Mouse (Mus musculus) gastrocnemius, adult 2 months (tissue): ENCODE results near the gene Capn12. TPM values are rescaled to one million over a fixed set of nuclear protein-coding genes. Genes with fewer than 3 reads are reported as not detected.
"Not testable (repeated sequence)": the region's sequence is repeated elsewhere in the genome, so short reads cannot be mapped to it uniquely, and the experiment has no call there.

ENCODE experiments used
- DNase-seq: peaks from one replicate; pipeline ENCODE4 v3.0.0; 2022
- H3K27ac ChIP-seq: fragments of 200-600 bp; 2 replicates; pipeline ENCODE4 v1.8.1; 2022; ENCODE audit warnings: mild to moderate bottlenecking
- H3K4me3 ChIP-seq: fragments of 200-600 bp; 2 replicates; pipeline ENCODE4 v1.8.1; 2022; ENCODE audit warnings: mild to moderate bottlenecking, moderate library complexity
- CTCF ChIP-seq: fragments of 200-600 bp; IDR thresholded peaks from 2 replicates; pipeline ENCODE4 v1.8.1; 2022; ENCODE audit warnings: antibody characterized with exemption, mild to moderate bottlenecking, moderate library complexity
- intact Hi-C: fragments of 180-260 bp; cut with DNase I; formaldehyde crosslinking; loops from one replicate; pipeline ENCODE4 v1.15.1; 2025
- total RNA-seq, 2 experiments: library from RNA; stranded (reverse); gene quantifications; 2 replicates each; pipeline ENCODE4 v1.2.3; 2021

Gene Capn12
- total RNA-seq, 2 experiments from 2014 or later: 0.15 to 0.28 TPM

DNA sequence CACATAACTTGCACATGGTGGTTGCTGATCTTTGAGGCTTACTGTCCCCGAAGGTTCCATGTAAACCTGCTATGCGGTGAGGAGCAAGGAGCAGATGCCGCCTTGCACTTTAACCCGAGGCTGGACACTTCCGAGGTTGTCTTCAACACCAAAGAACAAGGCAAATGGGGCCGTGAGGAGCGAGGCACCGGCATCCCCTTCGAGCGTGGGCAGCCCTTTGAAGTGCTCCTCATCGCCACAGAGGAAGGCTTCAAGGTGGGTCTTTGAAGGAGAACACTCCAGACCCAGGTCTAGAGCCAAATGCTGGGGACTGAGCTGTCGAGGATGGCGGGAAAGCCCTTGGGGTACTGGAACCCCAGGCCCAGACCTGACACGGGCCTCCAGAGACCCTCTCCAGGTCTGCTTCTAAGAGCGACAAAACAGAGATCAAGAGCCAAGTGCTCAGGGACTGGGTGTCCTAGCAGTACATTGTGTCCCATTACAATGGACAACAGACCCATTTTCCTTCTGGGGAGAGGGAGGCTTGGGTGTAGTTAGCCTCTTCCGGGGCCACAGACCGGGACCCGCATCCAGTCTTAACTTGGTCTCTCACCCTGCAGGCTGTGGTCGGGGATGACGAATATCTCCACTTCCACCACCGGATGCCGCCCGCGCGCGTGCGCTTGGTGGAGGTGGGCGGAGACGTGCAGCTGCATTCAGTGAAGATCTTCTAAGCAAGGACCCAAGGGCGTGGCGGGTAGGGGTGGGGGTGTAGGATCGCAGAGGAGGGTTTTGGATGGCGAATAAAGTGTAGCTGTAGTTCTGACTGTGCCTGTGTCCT, 15.5 kb upstream of the Capn12 start:
- intact Hi-C loops: loop anchor here (1.0 to 5.0 kb wide), 2 partner anchors 38 to 64 kb away; partner anchors contain the start of gene Ech1
- TF ChIP-seq CTCF: 0 out of 2 replicates have a peak, but pooled peaks have one; percentile 2
- Histone ChIP-seq H3K4me3 (peak overlapping the region; percentile 54), H3K27ac (peak overlapping the region; percentile 61)
- peak; percentile 85 for DNase-seq

DNA sequence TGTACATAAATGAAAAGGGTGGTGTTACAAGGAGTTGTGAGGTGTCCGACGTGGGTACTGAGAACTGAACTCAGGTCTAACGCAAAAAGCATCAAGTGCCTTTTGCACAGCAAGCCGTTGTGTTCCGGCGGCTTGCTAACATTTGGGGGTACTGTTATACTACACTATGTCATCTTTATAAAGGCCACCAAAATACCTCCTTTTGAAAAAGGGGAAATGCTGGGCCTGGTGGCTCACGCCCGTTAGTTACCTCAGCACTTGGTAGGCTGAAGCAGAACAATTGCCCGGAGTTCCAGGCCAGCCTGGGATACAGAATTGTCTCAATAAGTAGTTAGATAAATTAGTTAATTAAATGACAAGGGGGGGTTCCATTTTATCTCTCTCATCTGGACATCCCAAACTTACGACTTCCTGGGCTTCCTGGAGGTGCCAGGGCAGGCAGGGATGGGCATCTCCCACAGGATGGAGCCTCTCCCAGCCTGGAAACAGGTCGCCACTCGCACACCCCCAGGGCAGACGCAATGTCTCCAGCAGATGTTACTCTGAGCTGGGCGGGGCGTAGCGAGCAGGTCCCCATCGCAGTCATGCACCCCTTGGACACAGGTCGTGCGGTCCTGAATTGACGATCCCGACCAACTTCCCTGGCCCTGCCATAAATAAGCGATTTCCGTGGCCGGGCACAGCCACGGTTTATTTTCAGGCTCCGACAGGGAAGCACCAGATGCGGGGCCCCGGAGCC, 14.3 kb upstream of the Capn12 start:
- TF ChIP-seq CTCF: no peak
- intact Hi-C loops: loop anchor here (1.0 to 5.0 kb wide), 3 partner anchors 40 to 87 kb away; partner anchors contain the start of gene Ech1
- no peak for DNase-seq
- H3K4me3 ChIP-seq: peak overlapping the region; percentile 68
- peak overlapping the region; percentile 87 for H3K27ac ChIP-seq

DNA sequence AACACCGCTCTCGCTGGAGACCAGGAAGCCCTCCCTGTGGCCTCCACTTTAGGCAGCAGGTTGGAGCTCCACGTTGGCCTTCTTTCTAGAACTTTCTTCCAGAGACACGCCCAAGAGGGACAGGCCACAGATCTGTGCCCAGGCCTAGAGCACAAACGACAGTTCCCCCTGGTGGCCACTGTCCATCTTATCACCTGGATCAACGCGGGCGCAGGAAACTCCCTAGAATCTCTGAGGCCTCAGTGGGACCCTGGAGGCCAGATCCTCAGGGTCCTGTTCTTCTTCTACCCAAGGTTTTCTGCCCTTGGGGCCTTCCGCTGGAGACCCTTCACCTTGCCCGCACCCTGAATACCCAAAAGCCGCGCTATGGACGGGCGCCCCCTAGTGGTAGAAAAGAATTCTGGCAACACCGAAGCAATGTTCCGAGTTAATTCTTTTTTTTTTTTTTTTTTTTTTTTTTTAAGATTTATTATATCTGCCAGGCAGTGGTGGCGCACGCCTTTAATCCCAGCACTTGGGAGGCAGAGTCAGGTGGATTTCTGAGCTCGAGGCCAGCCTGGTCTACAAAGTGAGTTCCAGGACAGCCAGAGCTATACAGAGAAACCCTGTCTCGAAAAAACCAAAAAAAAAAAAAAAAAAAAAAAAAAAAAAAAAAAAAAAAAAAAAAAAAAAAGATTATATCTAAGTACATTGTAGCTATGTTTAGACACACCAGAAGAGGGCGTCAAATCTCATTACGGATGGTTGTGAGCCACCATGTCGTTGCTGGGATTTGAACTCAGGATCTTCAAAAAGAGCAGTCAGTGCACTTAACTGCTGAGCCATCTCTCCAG, 13.5 kb upstream of the Capn12 start:
- DNase-seq: peak; percentile 84
- intact Hi-C loops: loop anchor here (1.0 to 5.0 kb wide), 3 partner anchors 40 to 87 kb away; partner anchors contain the start of gene Ech1
- Histone ChIP-seq H3K27ac (peak overlapping the region; percentile 87), H3K4me3 (peak overlapping the region; percentile 68)
- peak; percentile 78 for TF ChIP-seq CTCF

DNA sequence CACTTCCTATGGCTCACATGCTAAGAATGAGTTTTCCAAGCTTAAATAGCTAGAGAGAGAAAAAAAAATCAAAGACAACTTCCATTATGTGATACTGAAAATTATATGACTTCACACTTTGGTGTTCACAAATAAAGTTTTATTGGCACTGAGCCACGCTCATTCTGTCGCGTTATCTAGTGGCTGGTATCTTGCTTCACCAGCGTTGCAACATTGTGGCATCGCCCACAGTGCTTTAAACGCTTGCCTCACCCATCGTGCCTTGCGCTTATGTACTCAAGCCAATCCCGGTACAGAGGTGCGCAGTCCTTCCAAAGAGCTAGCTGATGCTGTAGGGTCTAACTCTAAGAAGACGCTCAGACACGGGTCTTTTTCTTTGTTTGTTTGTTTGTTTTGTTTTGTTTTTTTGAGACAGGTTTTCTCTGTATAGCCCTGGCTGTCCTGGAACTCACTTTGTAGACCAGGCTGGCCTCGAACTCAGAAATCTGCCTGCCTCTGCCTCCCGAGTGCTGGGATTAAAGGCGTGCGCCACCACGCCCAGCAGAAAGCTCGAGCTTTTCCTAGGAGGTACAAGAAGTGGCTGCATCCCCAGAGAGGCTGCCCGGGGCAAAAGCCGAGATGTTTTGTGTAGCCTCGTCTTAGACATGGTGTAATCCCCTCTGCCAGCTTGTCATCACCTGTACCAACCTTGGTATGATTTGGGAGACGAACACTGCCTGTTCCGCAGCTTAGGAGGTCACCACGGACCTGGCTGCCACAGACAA, 10.1 kb upstream of the Capn12 start:
- TF ChIP-seq CTCF: no peak
- Histone ChIP-seq H3K27ac (no peak overlapping the region), H3K4me3 (no peak overlapping the region)
- intact Hi-C loops: no loop called here
- no peak for DNase-seq

DNA sequence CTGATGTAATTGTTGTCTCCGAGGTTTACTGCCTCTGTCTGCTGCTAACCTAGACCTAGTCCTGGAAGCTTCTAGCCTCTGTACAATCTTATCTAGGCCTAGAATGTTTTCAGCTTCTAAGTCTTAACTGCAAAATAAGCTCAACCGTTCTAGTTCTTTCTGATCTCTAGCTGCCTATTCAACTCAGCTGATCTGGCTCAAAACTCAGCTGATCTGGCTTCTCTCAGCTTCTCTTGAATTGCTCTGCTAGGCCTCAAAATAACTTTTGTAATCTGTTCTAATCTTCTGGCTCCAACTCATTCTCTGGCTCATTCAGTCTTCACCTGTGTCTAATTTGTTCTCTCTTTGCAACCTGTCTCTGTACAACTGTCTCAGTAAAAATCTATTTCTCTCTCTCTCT, 6.7 kb upstream of the Capn12 start:
- no peak for TF ChIP-seq CTCF
- H3K4me3 ChIP-seq: no peak overlapping the region
- no peak for DNase-seq
- no peak overlapping the region for H3K27ac ChIP-seq
- intact Hi-C loops: no loop called here

DNA sequence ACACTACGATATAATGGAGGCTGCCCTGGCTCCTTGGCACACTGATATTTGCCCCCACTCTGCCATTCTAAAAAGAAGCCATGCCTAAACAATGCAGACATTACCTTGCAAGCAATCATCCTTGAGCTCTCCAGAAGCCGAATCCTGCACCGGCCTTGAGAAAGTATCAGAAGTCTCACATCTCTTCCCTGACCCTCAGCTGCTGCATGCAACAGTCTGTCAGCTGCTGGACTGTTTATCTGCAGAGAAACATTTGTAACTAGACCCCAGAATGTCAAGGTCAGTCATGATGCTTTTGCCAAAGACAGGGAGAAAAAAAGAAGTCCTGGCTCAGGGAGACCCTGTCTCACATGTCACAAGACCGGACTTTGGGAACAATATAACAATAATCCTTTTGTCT, 5.1 kb upstream of the Capn12 start:
- TF ChIP-seq CTCF: no peak
- H3K27ac ChIP-seq: no peak overlapping the region
- no peak for DNase-seq
- no peak overlapping the region for H3K4me3 ChIP-seq
- intact Hi-C loops: no loop called here

DNA sequence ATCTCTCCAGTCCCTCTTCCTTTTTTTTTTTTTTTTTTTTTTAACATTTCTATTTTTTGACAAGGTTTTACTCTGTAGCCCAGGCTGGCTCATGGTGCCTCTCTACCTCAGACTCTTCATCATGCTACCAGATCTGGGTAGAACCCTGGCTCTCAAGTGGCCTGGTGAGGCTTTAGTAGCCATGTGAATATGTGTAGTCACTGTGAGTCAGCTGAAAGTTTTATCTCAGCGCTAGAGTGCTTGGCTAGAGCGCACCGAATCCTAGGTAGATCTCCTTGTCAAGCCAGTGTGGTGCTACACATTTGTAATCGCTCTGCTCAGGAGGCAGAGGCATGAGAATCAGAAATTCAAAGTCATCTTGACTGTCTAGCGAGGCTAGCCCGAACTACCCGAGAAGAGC, 4.1 kb upstream of the Capn12 start:
- DNase-seq: no peak
- intact Hi-C loops: no loop called here
- TF ChIP-seq CTCF: no peak
- H3K4me3 ChIP-seq: no peak overlapping the region
- H3K27ac ChIP-seq: peak overlapping the region; percentile 53

DNA sequence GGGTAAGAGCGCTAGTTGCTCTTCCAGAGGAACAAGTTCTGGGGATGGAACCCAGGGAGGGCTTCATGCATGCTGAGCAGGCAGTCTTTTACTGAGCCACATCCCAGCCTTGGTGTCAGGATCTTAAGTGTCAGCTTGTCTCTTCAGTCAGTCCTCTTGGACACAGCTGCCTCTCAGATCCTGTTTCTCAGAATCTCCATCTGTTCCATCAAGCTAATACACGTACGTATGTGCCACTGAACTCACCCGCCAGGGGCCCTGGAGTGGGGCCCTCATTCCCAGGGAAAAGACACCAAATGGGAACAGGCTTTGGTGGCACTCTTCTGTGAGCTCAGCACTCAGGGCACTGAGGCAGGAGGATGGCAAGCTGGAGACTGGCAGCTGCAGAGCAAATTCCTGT, 3.4 kb upstream of the Capn12 start:
- H3K27ac ChIP-seq: peak overlapping the region; percentile 53
- H3K4me3 ChIP-seq: no peak overlapping the region
- DNase-seq: peak; percentile 51
- no peak for TF ChIP-seq CTCF
- intact Hi-C loops: no loop called here

DNA sequence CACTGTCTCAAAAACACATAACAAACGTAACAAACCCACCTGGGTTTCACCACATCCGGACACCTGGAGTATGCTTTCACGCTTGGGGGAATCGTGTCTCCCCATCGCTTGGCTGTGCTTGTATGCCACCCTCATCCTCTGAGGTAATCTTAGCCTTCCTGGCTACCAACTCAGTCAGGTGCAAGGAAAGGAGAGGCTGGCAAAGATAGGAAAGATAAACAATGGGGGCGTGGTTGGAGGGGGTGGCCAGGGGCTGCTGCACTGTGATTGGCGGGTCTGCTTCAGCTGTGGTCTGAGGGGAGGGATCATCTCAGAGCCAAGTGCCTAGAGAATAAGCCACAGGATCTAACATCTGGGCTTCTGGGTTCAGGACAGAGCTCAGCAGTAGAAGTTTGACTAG, 1.6 kb upstream of the Capn12 start:
- intact Hi-C loops: no loop called here
- H3K4me3 ChIP-seq: no peak overlapping the region
- H3K27ac ChIP-seq: no peak overlapping the region
- no peak for DNase-seq
- TF ChIP-seq CTCF: no peak

DNA sequence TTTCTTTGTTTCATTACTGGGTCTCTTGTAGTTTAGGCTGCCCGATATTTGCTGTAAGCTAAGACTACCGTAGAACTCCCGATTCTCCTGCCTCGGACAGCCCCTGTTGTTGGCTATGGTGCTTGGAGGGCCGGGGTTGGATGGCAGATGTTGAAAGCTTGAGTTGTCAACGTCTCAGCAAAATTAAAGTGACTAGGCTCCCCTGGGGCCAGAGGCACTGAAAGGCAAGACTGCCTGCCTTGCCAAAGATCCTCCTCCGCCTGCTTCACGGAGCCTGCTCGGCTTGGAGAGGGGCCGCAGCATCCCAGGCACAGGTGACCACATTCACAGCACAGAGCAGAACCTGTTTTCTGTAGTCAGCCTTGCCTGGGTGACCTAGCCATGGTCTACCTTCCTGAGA, 668 bp upstream of the Capn12 start:
- DNase-seq: no peak
- intact Hi-C loops: no loop called here
- Histone ChIP-seq H3K27ac (no peak overlapping the region), H3K4me3 (no peak overlapping the region)
- TF ChIP-seq CTCF: no peak

DNA sequence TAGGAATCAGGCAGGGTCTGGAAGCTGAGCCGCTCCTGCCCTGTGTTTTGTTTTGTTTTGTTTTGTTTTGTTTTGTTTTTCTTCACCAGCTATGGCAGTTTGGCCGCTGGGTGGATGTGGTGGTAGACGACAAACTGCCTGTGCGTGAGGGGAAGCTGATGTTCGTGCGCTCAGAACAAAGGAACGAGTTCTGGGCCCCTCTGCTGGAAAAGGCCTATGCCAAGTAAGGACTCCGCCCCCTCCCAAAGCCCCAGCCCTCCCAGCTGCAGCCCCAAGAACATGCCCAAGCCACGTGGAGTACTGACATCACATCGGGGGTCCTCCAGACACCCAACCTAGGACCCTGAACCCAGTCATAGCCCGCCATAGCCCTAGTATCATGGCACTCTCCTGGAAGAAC, 1.8 kb downstream of the Capn12 start:
- TF ChIP-seq CTCF: no peak
- Histone ChIP-seq H3K27ac (no peak overlapping the region), H3K4me3 (no peak overlapping the region)
- DNase-seq: no peak
- intact Hi-C loops: no loop called here

DNA sequence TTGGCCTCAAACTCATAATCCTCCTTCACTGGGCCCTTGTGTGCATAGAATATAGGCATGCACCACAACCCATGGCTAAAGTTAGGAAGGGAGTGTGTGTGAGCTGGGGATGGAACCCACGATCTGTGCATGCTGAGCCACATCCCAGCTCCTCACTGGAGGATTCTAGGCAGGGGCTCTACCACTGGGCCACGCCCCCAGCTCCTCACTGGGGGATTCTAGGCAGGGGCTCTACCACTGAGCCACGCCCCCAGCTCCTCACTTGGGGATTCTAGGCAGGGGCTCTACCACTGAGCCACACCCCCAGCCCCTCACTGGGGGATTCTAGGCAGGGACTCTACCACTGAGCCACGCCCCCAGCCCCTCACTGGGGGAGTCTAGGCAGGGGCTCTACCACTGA, 2.5 kb downstream of the Capn12 start:
- H3K4me3 ChIP-seq, H3K27ac ChIP-seq, intact Hi-C loops, DNase-seq: not testable (repeated sequence)
